Mouse (Mus musculus): ENCODE results near the gene Gdpd5.
"Not testable (repeated sequence)": the region's sequence is repeated elsewhere in the genome, so short reads cannot be mapped to it uniquely, and the experiment has no call there.

The Gdpd5 gene

GRCm38 (mm10) chr7:99475562-99475911 lies 94.3 kb downstream of the Gdpd5 start:
- no peak for DNase-seq (ENCODE audit: low read depth, low spot score)

GRCm38 (mm10) chr7:99476558-99477114 lies 95.4 kb downstream of the Gdpd5 start:
- DNase-seq (ENCODE audit: low read depth, low spot score): no peak

GRCm38 (mm10) chr7:99477235-99477634 lies 96.0 kb downstream of the Gdpd5 start:
- no peak for DNase-seq (ENCODE audit: low read depth, low spot score)

- no peak for DNase-seq (ENCODE audit: low read depth, low spot score)
Measured at GRCm38 (mm10) chr7:99482637-99483036, 101.4 kb downstream of the Gdpd5 start.

- DNase-seq (ENCODE audit: low read depth, low spot score): peak; percentile 87
Measured at GRCm38 (mm10) chr7:99483271-99483923, 102.2 kb downstream of the Gdpd5 start, which contains the start of gene Rps3. Rps3 (minus strand) TSS chr7:99483738.

GRCm38 (mm10) chr7:99483924-99484319 lies 102.7 kb downstream of the Gdpd5 start:
- no peak for DNase-seq (ENCODE audit: low read depth, low spot score)

- no peak for DNase-seq (ENCODE audit: low read depth, low spot score)
Measured at GRCm38 (mm10) chr7:99484679-99485078, 103.5 kb downstream of the Gdpd5 start.

- DNase-seq (ENCODE audit: low read depth, low spot score): no peak
Measured at GRCm38 (mm10) chr7:99489708-99490107, 108.5 kb downstream of the Gdpd5 start.

GRCm38 (mm10) chr7:99499128-99499527 lies 117.9 kb downstream of the Gdpd5 start:
- no peak for DNase-seq (ENCODE audit: low read depth, low spot score)

- peak; percentile 72 for DNase-seq (ENCODE audit: low read depth, low spot score)
Measured at GRCm38 (mm10) chr7:99500201-99500600, 119.0 kb downstream of the Gdpd5 start.

GRCm38 (mm10) chr7:99500655-99501054 lies 119.4 kb downstream of the Gdpd5 start:
- no peak for DNase-seq (ENCODE audit: low read depth, low spot score)

GRCm38 (mm10) chr7:99501148-99501547 lies 119.9 kb downstream of the Gdpd5 start:
- DNase-seq (ENCODE audit: low read depth, low spot score): no peak

GRCm38 (mm10) chr7:99504556-99504955 lies 123.3 kb downstream of the Gdpd5 start:
- DNase-seq (ENCODE audit: low read depth, low spot score): no peak

- not testable (repeated sequence) for DNase-seq (ENCODE audit: low read depth, low spot score)
Measured at GRCm38 (mm10) chr7:99508187-99508586, 127.0 kb downstream of the Gdpd5 start.

- peak; percentile 28 for DNase-seq (ENCODE audit: low read depth, low spot score)
Measured at GRCm38 (mm10) chr7:99510087-99510501, 128.9 kb downstream of the Gdpd5 start.

All from retina, postnatal 7 days (tissue).